Mouse (Mus musculus): ENCODE results near the gene Gigyf1. TPM values are rescaled to one million over a fixed set of nuclear protein-coding genes. Genes with fewer than 3 reads are reported as not detected.

Gene Gigyf1
- total and polyA plus RNA-seq, 2 experiments from 2014 or later = 10.6 to 25.2 TPM

DNA sequence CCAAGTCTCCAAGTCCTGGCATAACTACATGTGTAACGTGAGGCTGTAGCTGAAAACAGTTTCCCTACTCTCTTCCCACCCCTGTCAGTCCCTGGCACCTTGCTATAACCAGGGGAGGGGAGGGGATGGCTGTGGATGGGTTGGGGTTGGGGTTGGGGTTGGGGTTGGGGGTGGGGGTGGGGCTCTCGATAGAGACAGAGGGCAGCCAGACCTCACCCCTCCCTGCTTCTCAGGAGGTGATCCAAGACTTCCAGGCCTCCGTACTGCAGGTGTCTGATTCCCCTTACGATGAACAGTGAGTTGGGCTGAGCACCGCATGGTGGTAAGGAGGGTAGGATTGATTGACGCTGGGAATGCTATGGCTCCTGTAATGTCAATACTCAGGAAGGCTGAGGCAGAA, 47.4 kb downstream of the Gigyf1 start:
- Histone ChIP-seq H3K9me3 (ENCODE audit: low read length) (no peaks in the 10 kb centered on the region), H3K9ac (no peak overlapping the region), H3K36me3 (ENCODE audit: insufficient read depth) (peaks cover 21% of the 10 kb centered on the region), H3K27me3 (ENCODE audit: insufficient read depth, low read length) (no peaks in the 10 kb centered on the region), H3K27ac (ENCODE audit: low read depth, low read length) (no peak overlapping the region), H3K4me1 (ENCODE audit: insufficient read depth) (no peaks in the 10 kb centered on the region), H3K4me2 (ENCODE audit: low read depth) (no peak overlapping the region), H3K4me3 (ENCODE audit: low read depth, low read length) (no peak overlapping the region)
- TF ChIP-seq CTCF (IDR thresholded peaks at IDR 0.05; ENCODE audit: low read depth) = no peak
- no peak for DNase-seq
- 73% methylated on average over 6 of the region's 6 CpGs for WGBS
- ATAC-seq = no peak

DNA sequence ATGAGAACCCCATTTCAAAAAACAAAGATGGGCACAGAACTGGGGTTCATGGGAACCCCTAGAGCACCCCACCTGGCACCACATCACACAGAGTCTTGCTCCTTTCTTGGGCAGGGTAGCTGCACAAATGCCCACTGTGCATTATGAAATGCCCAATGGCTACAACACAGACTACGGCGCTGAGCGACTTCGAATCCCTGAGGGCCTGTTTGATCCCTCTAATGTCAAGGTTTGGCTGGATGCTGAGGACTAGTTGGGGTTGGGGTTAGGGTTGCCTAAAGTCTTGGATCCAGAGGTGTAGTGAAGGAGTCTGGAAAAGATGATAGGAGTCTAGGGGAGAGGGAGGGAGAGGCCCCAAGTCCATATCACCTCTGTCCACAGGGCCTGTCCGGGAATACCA, 48.1 kb downstream of the Gigyf1 start:
- Histone ChIP-seq H3K4me3 (ENCODE audit: low read depth, low read length) (no peak overlapping the region), H3K9ac (no peak overlapping the region), H3K4me2 (ENCODE audit: low read depth) (no peak overlapping the region), H3K4me1 (ENCODE audit: insufficient read depth) (no peaks in the 10 kb centered on the region), H3K9me3 (ENCODE audit: low read length) (no peaks in the 10 kb centered on the region), H3K27me3 (ENCODE audit: insufficient read depth, low read length) (no peaks in the 10 kb centered on the region), H3K36me3 (ENCODE audit: insufficient read depth) (peaks cover 21% of the 10 kb centered on the region), H3K27ac (ENCODE audit: low read depth, low read length) (no peak overlapping the region)
- no peak for TF ChIP-seq CTCF (IDR thresholded peaks at IDR 0.05; ENCODE audit: low read depth)
- DNase-seq (no peak), ATAC-seq (no peak)
- WGBS = 93% methylated on average over 5 of the region's 5 CpGs

GRCm38 (mm10) chr5:137568223-137568798, 50.0 kb downstream of the Gigyf1 start:
- no peak overlapping the region for H3K27ac ChIP-seq (ENCODE audit: low read depth, low read length)
- 82% methylated on average over 8 of the region's 8 CpGs for WGBS
- no peak for DNase-seq
- no peak overlapping the region for H3K9ac ChIP-seq
- no peak for TF ChIP-seq CTCF (IDR thresholded peaks at IDR 0.05; ENCODE audit: low read depth)
- no peak overlapping the region for H3K4me3 ChIP-seq (ENCODE audit: low read depth, low read length)
- H3K36me3 ChIP-seq (ENCODE audit: insufficient read depth) = peaks cover 21% of the 10 kb centered on the region
- H3K4me2 ChIP-seq (ENCODE audit: low read depth) = no peak overlapping the region
- no peaks in the 10 kb centered on the region for H3K4me1 ChIP-seq (ENCODE audit: insufficient read depth)
- H3K9me3 ChIP-seq (ENCODE audit: low read length) = no peaks in the 10 kb centered on the region
- ATAC-seq = no peak
- H3K27me3 ChIP-seq (ENCODE audit: insufficient read depth, low read length) = no peaks in the 10 kb centered on the region

GRCm38 (mm10) chr5:137569031-137569430, 50.7 kb downstream of the Gigyf1 start:
- Histone ChIP-seq H3K4me2 (ENCODE audit: low read depth) (no peak overlapping the region), H3K36me3 (ENCODE audit: insufficient read depth) (peaks cover 19% of the 10 kb centered on the region), H3K27me3 (ENCODE audit: insufficient read depth, low read length) (no peaks in the 10 kb centered on the region), H3K27ac (ENCODE audit: low read depth, low read length) (no peak overlapping the region), H3K4me3 (ENCODE audit: low read depth, low read length) (no peak overlapping the region), H3K4me1 (ENCODE audit: insufficient read depth) (no peaks in the 10 kb centered on the region), H3K9ac (no peak overlapping the region), H3K9me3 (ENCODE audit: low read length) (no peaks in the 10 kb centered on the region)
- TF ChIP-seq CTCF (IDR thresholded peaks at IDR 0.05; ENCODE audit: low read depth) = no peak
- no peak for DNase-seq
- ATAC-seq = no peak
- WGBS = 78% methylated on average over 12 of the region's 12 CpGs

DNA sequence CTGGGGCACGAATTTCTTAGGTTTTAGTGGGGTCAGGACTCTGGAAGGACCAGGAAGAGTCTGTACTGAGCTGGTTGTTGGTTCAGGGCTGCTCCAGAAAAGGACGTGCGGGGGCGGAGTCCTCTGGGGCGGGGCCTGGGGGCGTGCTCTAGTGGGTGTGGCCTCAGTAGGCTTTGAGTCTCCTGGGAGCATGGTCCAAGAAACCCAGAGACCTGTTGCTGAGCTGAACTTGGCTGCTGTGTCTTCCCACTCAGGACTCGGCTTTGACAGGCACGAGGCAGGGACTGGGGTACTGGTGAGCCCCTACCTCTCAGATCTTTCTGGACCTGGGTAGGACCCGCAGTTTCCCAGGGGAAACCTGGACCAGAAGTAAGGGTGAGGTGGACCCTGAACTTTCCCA, 51.3 kb downstream of the Gigyf1 start, which contains the start of gene Tfr2:
Tfr2 (plus strand) TSS at position 176 of the 400 bp plus-strand sequence.
- Histone ChIP-seq H3K36me3 (ENCODE audit: insufficient read depth) (peaks cover 12% of the 10 kb centered on the region), H3K27me3 (ENCODE audit: insufficient read depth, low read length) (no peaks in the 10 kb centered on the region), H3K4me1 (ENCODE audit: insufficient read depth) (no peaks in the 10 kb centered on the region), H3K9me3 (ENCODE audit: low read length) (no peaks in the 10 kb centered on the region), H3K27ac (ENCODE audit: low read depth, low read length) (no peak within 1 kb of the TSS), H3K4me2 (ENCODE audit: low read depth) (no peak within 1 kb of the TSS), H3K4me3 (ENCODE audit: low read depth, low read length) (no peak within 1 kb of the TSS), H3K9ac (no peak within 1 kb of the TSS)
- no peak for DNase-seq
- WGBS = 44% methylated on average over 9 of the region's 9 CpGs
- no peak for TF ChIP-seq CTCF (IDR thresholded peaks at IDR 0.05; ENCODE audit: low read depth)
- no peak for ATAC-seq

DNA sequence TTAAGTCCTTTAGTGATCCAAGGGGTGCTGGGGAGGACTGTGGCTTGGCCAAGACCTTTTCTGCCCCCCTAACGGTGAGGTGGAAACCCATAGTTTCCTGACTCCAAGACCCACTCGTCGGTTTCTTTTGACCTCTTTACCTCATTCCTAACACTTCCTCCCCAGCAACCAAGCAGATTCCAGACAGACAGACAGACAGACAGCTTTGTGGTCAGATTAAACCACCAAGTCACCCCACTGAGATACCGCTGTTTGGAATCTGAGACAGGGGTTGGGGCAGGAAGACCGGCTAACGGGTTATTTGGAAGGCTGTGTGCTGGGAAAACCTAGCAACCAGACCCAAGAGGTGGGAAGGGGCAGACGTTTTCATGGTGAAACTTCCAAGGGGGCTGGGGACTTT, 51.8 kb downstream of the Gigyf1 start:
- Histone ChIP-seq H3K4me3 (ENCODE audit: low read depth, low read length) (no peak overlapping the region), H3K27me3 (ENCODE audit: insufficient read depth, low read length) (no peaks in the 10 kb centered on the region), H3K9ac (no peak overlapping the region), H3K4me2 (ENCODE audit: low read depth) (no peak overlapping the region), H3K9me3 (ENCODE audit: low read length) (no peaks in the 10 kb centered on the region), H3K4me1 (ENCODE audit: insufficient read depth) (no peaks in the 10 kb centered on the region), H3K27ac (ENCODE audit: low read depth, low read length) (no peak overlapping the region), H3K36me3 (ENCODE audit: insufficient read depth) (peaks cover 8% of the 10 kb centered on the region)
- no peak for ATAC-seq
- TF ChIP-seq CTCF (IDR thresholded peaks at IDR 0.05; ENCODE audit: low read depth) = no peak
- WGBS = 59% methylated on average over 7 of the region's 7 CpGs
- no peak for DNase-seq

DNA sequence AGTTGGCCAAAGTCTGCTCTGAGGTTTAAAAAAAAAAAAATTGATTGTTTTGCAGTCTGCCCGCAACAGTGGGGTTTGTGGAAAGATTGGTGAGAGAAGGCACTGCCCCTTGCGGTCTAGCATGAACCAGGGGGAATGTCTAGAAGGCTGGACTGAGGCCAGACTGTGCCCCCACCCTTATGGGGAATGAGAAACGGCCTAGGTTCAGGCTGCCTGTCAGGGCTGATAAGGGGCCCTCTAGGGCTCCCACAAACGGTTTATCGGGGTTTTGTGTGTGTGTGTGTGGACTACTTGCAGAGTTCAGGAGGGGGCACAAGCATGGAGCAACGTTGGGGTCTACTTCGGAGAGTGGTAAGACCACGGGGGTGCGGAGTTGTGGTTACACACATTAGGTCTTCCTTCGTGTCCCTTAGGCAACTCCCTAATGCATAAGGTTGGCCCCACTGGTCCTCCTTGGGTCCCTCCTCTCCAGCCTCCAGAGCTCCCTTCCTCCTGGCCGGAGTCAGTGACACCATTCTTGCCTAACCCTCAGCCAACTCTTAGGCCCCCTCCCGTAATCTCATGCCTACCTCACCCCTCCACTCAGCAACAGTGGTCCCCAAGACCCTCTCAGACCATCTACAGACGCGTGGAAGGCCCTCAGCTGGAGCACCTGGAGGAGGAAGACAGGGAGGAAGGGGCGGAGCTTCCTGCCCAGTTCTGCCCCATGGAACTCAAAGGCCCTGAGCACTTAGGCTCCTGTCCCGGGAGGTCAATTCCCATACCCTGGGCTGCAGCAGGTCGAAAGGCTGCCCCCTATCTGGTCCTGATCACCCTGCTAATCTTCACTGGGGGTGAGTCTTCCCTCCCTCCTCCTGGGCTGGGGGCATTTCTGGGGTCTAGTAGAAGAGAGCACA, 52.6 kb downstream of the Gigyf1 start:
- Histone ChIP-seq H3K27me3 (ENCODE audit: insufficient read depth, low read length) (no peaks in the 10 kb centered on the region), H3K4me3 (ENCODE audit: low read depth, low read length) (no peak overlapping the region), H3K9me3 (ENCODE audit: low read length) (no peaks in the 10 kb centered on the region), H3K4me1 (ENCODE audit: insufficient read depth) (no peaks in the 10 kb centered on the region), H3K36me3 (ENCODE audit: insufficient read depth) (peaks cover 8% of the 10 kb centered on the region), H3K27ac (ENCODE audit: low read depth, low read length) (no peak overlapping the region), H3K4me2 (ENCODE audit: low read depth) (no peak overlapping the region), H3K9ac (no peak overlapping the region)
- TF ChIP-seq CTCF (IDR thresholded peaks at IDR 0.05; ENCODE audit: low read depth) = no peak
- DNase-seq (no peak), ATAC-seq (no peak)
- 80% methylated on average over 17 of the region's 17 CpGs for WGBS

Data from forebrain, postnatal 0 days (tissue).